In the genomic region with DNA sequence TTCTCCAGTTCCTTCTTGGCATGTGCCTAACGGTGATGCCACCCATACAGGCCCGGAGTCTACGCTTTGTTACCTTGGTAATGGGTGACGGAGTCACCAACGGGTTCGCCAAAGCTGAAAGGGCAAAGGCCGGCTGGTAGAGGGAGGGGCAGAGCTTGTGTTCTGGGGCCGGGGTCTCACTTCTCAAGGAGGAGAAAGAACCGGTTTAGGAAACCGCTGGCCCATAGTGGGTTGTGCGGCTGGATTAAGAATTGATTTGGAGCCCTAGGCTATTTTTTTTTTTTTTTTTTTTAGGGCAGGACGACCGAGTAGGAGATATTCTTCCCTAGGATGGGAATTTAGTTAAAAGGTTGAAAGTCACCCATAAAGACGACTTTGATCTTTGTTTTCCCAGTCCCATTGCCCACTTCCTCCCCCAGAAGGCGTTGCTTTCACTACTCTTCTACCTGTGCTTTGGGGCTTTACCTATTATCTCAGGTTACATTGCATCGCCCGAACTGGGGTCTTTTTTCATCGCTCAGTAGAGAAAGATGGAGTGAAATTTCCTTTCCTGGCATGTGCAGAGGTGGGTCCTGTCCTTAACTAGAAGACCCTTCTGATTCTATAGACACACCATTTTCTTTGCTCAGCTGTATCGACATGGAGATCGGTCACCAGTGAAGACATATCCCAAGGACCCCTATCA, we compare ENCODE assay signal across 7 mouse cellular contexts. TPM values are rescaled to one million over a fixed set of nuclear protein-coding genes. Genes with fewer than 3 reads are reported as not detected.
DNase-seq lines count a peak whose midpoint lies in the region; ATAC-seq lines count a peak whose summit lies in the region.

No protein-coding gene starts in this region.

- H3K9ac ChIP-seq in limb, embryonic 12.5 days (replicated peaks): peak overlapping the region; percentile 87
- H3K9ac ChIP-seq in stomach, embryonic 15.5 days: peak overlapping the region; percentile 45; the same call in 1 of the 2 replicates

- peaks cover 42% of the 10 kb centered on the region for H3K36me3 ChIP-seq in megakaryocyte, embryonic 14.5 days (replicated peaks; ENCODE audit: low read length)
- peaks cover 34% of the 10 kb centered on the region for H3K36me3 ChIP-seq in limb, embryonic 12.5 days
- H3K36me3 ChIP-seq in stomach, embryonic 15.5 days: peaks cover 13% of the 10 kb centered on the region

- peak overlapping the region; percentile 95 for H3K4me3 ChIP-seq in megakaryocyte, embryonic 14.5 days (replicated peaks)
- peak overlapping the region; percentile 78 for H3K4me3 ChIP-seq in limb, embryonic 12.5 days (replicated peaks)
- H3K4me3 ChIP-seq in stomach, embryonic 15.5 days (replicated peaks): peak overlapping the region; percentile 58

- no peak for DNase-seq in cerebellum, adult 18-20 months
- DNase-seq in adrenal gland, adult 2 months: no peak

- no peaks in the 10 kb centered on the region for H3K9me3 ChIP-seq in megakaryocyte, embryonic 14.5 days
- H3K9me3 ChIP-seq in limb, embryonic 12.5 days: no peaks in the 10 kb centered on the region
- H3K9me3 ChIP-seq in stomach, embryonic 15.5 days: no peaks in the 10 kb centered on the region

- H3K4me1 ChIP-seq in megakaryocyte, embryonic 14.5 days: peaks cover 37% of the 10 kb centered on the region
- peaks cover 17% of the 10 kb centered on the region for H3K4me1 ChIP-seq in limb, embryonic 12.5 days (replicated peaks)
- peaks cover 11% of the 10 kb centered on the region; the same call in 1 of the 2 replicates for H3K4me1 ChIP-seq in stomach, embryonic 15.5 days

- ATAC-seq in megakaryocyte, adult 5-6 weeks (ENCODE audit: poor library complexity, severe bottlenecking): no peak
- ATAC-seq in erythroid progenitor cell, adult 5-6 weeks (replicated peaks; ENCODE audit: low FRiP score, poor library complexity, severe bottlenecking): peak; percentile 52; the same call in 1 of the 2 replicates
- peak; percentile 56; the same call in 1 of the 2 replicates for ATAC-seq in limb, embryonic 12.5 days (ENCODE audit: insufficient number of reproducible peaks, insufficient read depth, low FRiP score, low TSS enrichment, low read depth)
- ATAC-seq in stomach, embryonic 15.5 days (ENCODE audit: insufficient read depth, low FRiP score, low read depth): no peak

- no peaks in the 10 kb centered on the region for H3K27me3 ChIP-seq in megakaryocyte, embryonic 14.5 days (replicated peaks)
- H3K27me3 ChIP-seq in limb, embryonic 12.5 days: no peaks in the 10 kb centered on the region
- H3K27me3 ChIP-seq in stomach, embryonic 15.5 days (replicated peaks): no peaks in the 10 kb centered on the region

- peak overlapping the region; percentile 76 for H3K4me2 ChIP-seq in limb, embryonic 12.5 days
- H3K4me2 ChIP-seq in stomach, embryonic 15.5 days: peak overlapping the region; percentile 65

- H3K27ac ChIP-seq in limb, embryonic 12.5 days: peak overlapping the region; percentile 95
- no peak overlapping the region for H3K27ac ChIP-seq in stomach, embryonic 15.5 days

- WGBS in limb, embryonic 12.5 days: 11% methylated on average over 20 of the region's 20 CpGs
- 11% methylated on average over 20 of the region's 20 CpGs for WGBS in stomach, embryonic 15.5 days

RNA-seq across cellular contexts. Expression of a gene that starts 0.4 kb away (rescaled TPM):
- 5.2 and 6.5 TPM in 2 replicates for polyA plus RNA-seq in megakaryocyte, embryonic 14.5 days (2012; ENCODE audit: insufficient read depth, low replicate concordance)
- total RNA-seq in megakaryocyte, adult 5-6 weeks (2015): 7.1 and 8.4 TPM in 2 replicates
- total RNA-seq in megakaryocyte, adult 5-6 weeks (2017): 8.0 and 9.0 TPM in 2 replicates
- 6.7 and 7.2 TPM in 2 replicates for total RNA-seq in erythroid progenitor cell, adult 5-6 weeks (2015; ENCODE audit: low replicate concordance)
- 1.7 and 5.5 TPM in 2 replicates for total RNA-seq in erythroid progenitor cell, adult 5-6 weeks (2017; ENCODE audit: low replicate concordance)
- 30.1 and 30.3 TPM in 2 replicates for polyA plus RNA-seq in limb, embryonic 12.5 days (2016; fragmentation: Nextera tagmentation; extraction: Ambion mirVana)
- polyA plus RNA-seq in stomach, embryonic 15.5 days (2015; fragmentation: Nextera tagmentation; extraction: Ambion mirVana): 19.8 and 20.8 TPM in 2 replicates
- total RNA-seq in adrenal gland, adult 2 months (2021): 10 to 100 TPM; 49.5 to 50.4 TPM
- 28.7 and 46.6 TPM in 2 replicates for polyA plus RNA-seq in adrenal gland, adult 2 months (2012; rRNA removed)

RNA-seq across cellular contexts. Expression of a gene that starts 0.5 kb away (rescaled TPM):
- 7.4 TPM in 1 of 2 replicates, not detected in the other for polyA plus RNA-seq in megakaryocyte, embryonic 14.5 days (2012; ENCODE audit: insufficient read depth, low replicate concordance)
- 0.45 and 1.9 TPM in 2 replicates for total RNA-seq in megakaryocyte, adult 5-6 weeks (2015)
- 1.5 and 2.2 TPM in 2 replicates for total RNA-seq in megakaryocyte, adult 5-6 weeks (2017)
- total RNA-seq in erythroid progenitor cell, adult 5-6 weeks (2015; ENCODE audit: low replicate concordance): 2.5 and 4.6 TPM in 2 replicates
- 1.4 TPM in 1 of 2 replicates, not detected in the other for total RNA-seq in erythroid progenitor cell, adult 5-6 weeks (2017; ENCODE audit: low replicate concordance)
- polyA plus RNA-seq in limb, embryonic 12.5 days (2016; fragmentation: Nextera tagmentation; extraction: Ambion mirVana): 1.9 and 2.0 TPM in 2 replicates
- polyA plus RNA-seq in stomach, embryonic 15.5 days (2015; fragmentation: Nextera tagmentation; extraction: Ambion mirVana): 4.8 and 6.0 TPM in 2 replicates
- total RNA-seq in adrenal gland, adult 2 months (2021): 10 to 100 TPM; 22.1 to 56.8 TPM
- polyA plus RNA-seq in adrenal gland, adult 2 months (2012; rRNA removed): 44.2 and 62.7 TPM in 2 replicates

RNA-seq across cellular contexts. Expression of a gene that starts 19.5 kb away (rescaled TPM):
- 8.8 and 14.6 TPM in 2 replicates for polyA plus RNA-seq in megakaryocyte, embryonic 14.5 days (2012; ENCODE audit: insufficient read depth, low replicate concordance)
- total RNA-seq in megakaryocyte, adult 5-6 weeks (2015): 35.4 and 39.7 TPM in 2 replicates
- total RNA-seq in megakaryocyte, adult 5-6 weeks (2017): 63.6 and 78.7 TPM in 2 replicates
- 10.9 and 16.2 TPM in 2 replicates for total RNA-seq in erythroid progenitor cell, adult 5-6 weeks (2015; ENCODE audit: low replicate concordance)
- 14.9 and 16.2 TPM in 2 replicates for total RNA-seq in erythroid progenitor cell, adult 5-6 weeks (2017; ENCODE audit: low replicate concordance)
- 13.3 and 16.2 TPM in 2 replicates for polyA plus RNA-seq in limb, embryonic 12.5 days (2016; fragmentation: Nextera tagmentation; extraction: Ambion mirVana)
- 14.2 and 14.3 TPM in 2 replicates for polyA plus RNA-seq in stomach, embryonic 15.5 days (2015; fragmentation: Nextera tagmentation; extraction: Ambion mirVana)
- 10 to 100 TPM; 18.5 to 20.0 TPM for total RNA-seq in adrenal gland, adult 2 months (2021)
- 8.9 and 9.0 TPM in 2 replicates for polyA plus RNA-seq in adrenal gland, adult 2 months (2012; rRNA removed)

RNA-seq across cellular contexts. Expression of a gene that starts 33.7 kb away (rescaled TPM):
- 0.57 TPM in 1 of 2 replicates, not detected in the other for polyA plus RNA-seq in megakaryocyte, embryonic 14.5 days (2012; ENCODE audit: insufficient read depth, low replicate concordance)
- 7.7 and 8.8 TPM in 2 replicates for total RNA-seq in megakaryocyte, adult 5-6 weeks (2015)
- 7.3 TPM in 2 replicates for total RNA-seq in megakaryocyte, adult 5-6 weeks (2017)
- 9.0 and 9.6 TPM in 2 replicates for total RNA-seq in erythroid progenitor cell, adult 5-6 weeks (2015; ENCODE audit: low replicate concordance)
- total RNA-seq in erythroid progenitor cell, adult 5-6 weeks (2017; ENCODE audit: low replicate concordance): 4.6 and 7.6 TPM in 2 replicates
- polyA plus RNA-seq in limb, embryonic 12.5 days (2016; fragmentation: Nextera tagmentation; extraction: Ambion mirVana): 18.0 and 19.6 TPM in 2 replicates
- polyA plus RNA-seq in stomach, embryonic 15.5 days (2015; fragmentation: Nextera tagmentation; extraction: Ambion mirVana): 18.2 and 18.5 TPM in 2 replicates
- 1 to 10 TPM; 8.1 to 8.3 TPM for total RNA-seq in adrenal gland, adult 2 months (2021)
- polyA plus RNA-seq in adrenal gland, adult 2 months (2012; rRNA removed): 12.4 and 12.5 TPM in 2 replicates

RNA-seq across cellular contexts. Expression of a gene that starts 52.6 kb away (rescaled TPM):
- polyA plus RNA-seq in megakaryocyte, embryonic 14.5 days (2012; ENCODE audit: insufficient read depth, low replicate concordance): 0.47 TPM in 1 of 2 replicates, not detected in the other
- not detected in 2 replicates for total RNA-seq in megakaryocyte, adult 5-6 weeks (2015)
- 0.29 TPM in 1 of 2 replicates, not detected in the other for total RNA-seq in megakaryocyte, adult 5-6 weeks (2017)
- not detected in 2 replicates for total RNA-seq in erythroid progenitor cell, adult 5-6 weeks (2015; ENCODE audit: low replicate concordance)
- total RNA-seq in erythroid progenitor cell, adult 5-6 weeks (2017; ENCODE audit: low replicate concordance): not detected in 2 replicates
- 44.7 and 44.8 TPM in 2 replicates for polyA plus RNA-seq in limb, embryonic 12.5 days (2016; fragmentation: Nextera tagmentation; extraction: Ambion mirVana)
- 42.8 and 43.8 TPM in 2 replicates for polyA plus RNA-seq in stomach, embryonic 15.5 days (2015; fragmentation: Nextera tagmentation; extraction: Ambion mirVana)
- total RNA-seq in adrenal gland, adult 2 months (2021): 100 to 1,000 TPM in 1 of 2 experiments, 10 to 100 TPM in 1; 82.8 to 101 TPM
- polyA plus RNA-seq in adrenal gland, adult 2 months (2012; rRNA removed): 56.5 and 69.2 TPM in 2 replicates

Comparison
In these comparisons a context has a peak if more than half of its experiments do, and no peak if none do; other contexts are left out.
1. ATAC-seq: peak in erythroid progenitor cell, adult 5-6 weeks (single experiment) and limb, embryonic 12.5 days (single experiment); none in megakaryocyte, adult 5-6 weeks (single experiment) and stomach, embryonic 15.5 days (single experiment).
2. Peak in every context shown above with its lines, with median percentiles within 50 percentile points of each other: H3K4me3 ChIP-seq.